In the genomic region with DNA sequence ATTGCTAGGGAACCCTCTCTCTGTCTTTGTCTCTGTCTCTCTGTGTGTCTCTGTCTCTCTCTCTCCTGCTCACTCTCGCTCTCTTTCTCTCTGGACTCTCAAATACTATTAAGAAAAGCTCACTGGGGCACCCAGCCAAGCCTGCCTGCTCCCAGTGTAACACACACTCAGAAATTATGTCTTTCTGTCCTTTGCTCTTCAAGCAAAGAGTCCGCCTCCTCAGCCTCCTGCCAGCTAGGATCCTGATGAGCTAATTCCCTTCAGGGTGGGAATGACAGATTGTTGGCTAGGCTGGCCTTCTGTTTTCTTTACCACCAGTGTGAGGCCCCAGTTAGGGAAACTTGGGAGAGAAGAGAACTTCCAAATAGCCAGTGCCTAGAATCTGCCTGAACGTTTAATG, we compare ENCODE assay signal across 9 mouse cellular contexts. TPM values are rescaled to one million over a fixed set of nuclear protein-coding genes. Genes with fewer than 3 reads are reported as not detected.
DNase-seq lines count a peak whose midpoint lies in the region; ATAC-seq and TF ChIP-seq lines count a peak whose summit lies in the region.
"Had no signal": no experiment of that assay in that cellular context is flagged by ENCODE, and none has a peak within 500 bp of the region (broad histone marks: within the 10 kb centered on the region; RNA-seq: fewer than 3 reads in every experiment).

No protein-coding gene starts in this region.

- H3K27me3 ChIP-seq in heart, adult 2 months (ENCODE audit: control insufficient read depth, insufficient read depth, low read length), result no peaks in the 10 kb centered on the region
- peaks cover 33% of the 10 kb centered on the region for H3K27me3 ChIP-seq in heart, embryonic 12.5 days (replicated peaks)
- no peaks in the 10 kb centered on the region for H3K27me3 ChIP-seq in kidney, postnatal 0 days (ENCODE audit: insufficient read depth, low read length)

- H3K9ac ChIP-seq in heart, adult 2 months (ENCODE audit: low read depth, low read length), result no peak overlapping the region
- H3K9ac ChIP-seq in heart, embryonic 12.5 days, result no peak overlapping the region
- no peak overlapping the region for H3K9ac ChIP-seq in kidney, postnatal 0 days (ENCODE audit: low read depth, low read length)

- DNase-seq in heart, adult 2 months, result peak; percentile 65 to 68
- DNase-seq in adrenal gland, adult 8-10 months, result peak; percentile 79
- DNase-seq in gastrocnemius, postnatal 10 days, result peak; percentile 78
- peak; percentile 37 for DNase-seq in kidney, postnatal 0 days (ENCODE audit: low spot score)
- peak; percentile 77 for DNase-seq in lung, postnatal 14 days
- DNase-seq in urinary bladder, postnatal 25 days (ENCODE audit: low spot score), result peak; percentile 50

- no peaks in the 10 kb centered on the region for H3K79me2 ChIP-seq in heart, adult 2 months (replicated peaks; ENCODE audit: control insufficient read depth, insufficient read depth, low read length)

- TF ChIP-seq EP300 in heart, adult 2 months (IDR thresholded peaks at IDR 0.05; ENCODE audit: insufficient read depth, low read depth, low read length), result no peak

- intact Hi-C loops in heart, adult 2 months (cut with DNase I), result no loop called here

- no peaks in the 10 kb centered on the region for H3K36me3 ChIP-seq in heart, adult 2 months (ENCODE audit: control insufficient read depth, insufficient read depth, low read length)
- H3K36me3 ChIP-seq in heart, embryonic 12.5 days, result no peaks in the 10 kb centered on the region
- no peaks in the 10 kb centered on the region for H3K36me3 ChIP-seq in kidney, postnatal 0 days (ENCODE audit: insufficient read depth, low read length)

- H3K9me3 ChIP-seq in heart, embryonic 12.5 days (replicated peaks), result no peaks in the 10 kb centered on the region
- no peaks in the 10 kb centered on the region for H3K9me3 ChIP-seq in kidney, postnatal 0 days (replicated peaks; ENCODE audit: low read length)

- no peak overlapping the region for H3K27ac ChIP-seq in heart, adult 2 months
- H3K27ac ChIP-seq in heart, embryonic 12.5 days (ENCODE audit: poor library complexity, severe bottlenecking), result no peak overlapping the region
- H3K27ac ChIP-seq in kidney, postnatal 0 days, result no peak overlapping the region

- WGBS in heart, adult 2 months, result 26% methylated on average over 3 of the region's 3 CpGs
- 27% methylated on average over 3 of the region's 3 CpGs for WGBS in heart, embryonic 12.5 days
- WGBS in kidney, postnatal 0 days, result 33% methylated on average over 3 of the region's 3 CpGs

- no peak overlapping the region for H3K4me3 ChIP-seq in heart, adult 2 months
- no peak overlapping the region for H3K4me3 ChIP-seq in heart, embryonic 12.5 days
- no peak overlapping the region for H3K4me3 ChIP-seq in kidney, postnatal 0 days (replicated peaks; ENCODE audit: low read depth, low read length)
- H3K4me3 ChIP-seq: erythroblast, embryonic 14.5 days had no signal

- no peak; the same call in 1 of the 2 replicates for ATAC-seq in heart, embryonic 12.5 days (ENCODE audit: insufficient number of reproducible peaks, low FRiP score)
- ATAC-seq in kidney, postnatal 0 days (replicated peaks; ENCODE audit: low FRiP score, low read depth), result no peak
- ATAC-seq in granulocyte monocyte progenitor cell, adult 5-6 weeks (replicated peaks; ENCODE audit: poor library complexity, severe bottlenecking), result no peak

- TF ChIP-seq CTCF in heart, adult 2 months (IDR thresholded peaks at IDR 0.05), result no peak
- TF ChIP-seq CTCF in kidney, postnatal 0 days (IDR thresholded peaks at IDR 0.05; ENCODE audit: low read depth), result no peak

- H3K4me2 ChIP-seq in heart, embryonic 12.5 days, result no peak overlapping the region
- no peak overlapping the region for H3K4me2 ChIP-seq in kidney, postnatal 0 days (ENCODE audit: low read length)

- TF ChIP-seq POLR2A in heart, adult 2 months (IDR thresholded peaks at IDR 0.05; ENCODE audit: insufficient read depth, low read depth, low read length), result no peak

- H3K4me1 ChIP-seq in heart, adult 2 months (ENCODE audit: control insufficient read depth, insufficient read depth, low read length), result 0 out of 2 replicates have a peak, but pooled peaks cover 2% of the 10 kb centered on the region
- peaks cover 28% of the 10 kb centered on the region for H3K4me1 ChIP-seq in heart, embryonic 12.5 days (replicated peaks)
- no peaks in the 10 kb centered on the region for H3K4me1 ChIP-seq in kidney, postnatal 0 days (replicated peaks; ENCODE audit: insufficient read depth, low read length)

RNA-seq across cellular contexts. Expression of a gene that starts 57.1 kb away (rescaled TPM):
- total RNA-seq in heart, adult 2 months (2021), result 10 to 100 TPM; 22.1 to 29.6 TPM
- 13.5 and 18.1 TPM in 2 replicates for polyA plus RNA-seq in heart, adult 2 months (2012; rRNA removed)
- polyA plus RNA-seq in heart, embryonic 12.5 days (2016; fragmentation: Nextera tagmentation; extraction: Ambion mirVana), result 26.2 and 27.0 TPM in 2 replicates
- 10 to 100 TPM; 37.6 to 53.7 (median 46.0) TPM for total RNA-seq in adrenal gland, adult 8-10 months (2022)
- total RNA-seq in gastrocnemius, postnatal 10 days (2021), result 10 to 100 TPM; 32.2 to 45.3 TPM
- 25.9 and 28.2 TPM in 2 replicates for polyA plus RNA-seq in kidney, postnatal 0 days (2015; fragmentation: Nextera tagmentation; extraction: Ambion mirVana)
- 53.7 and 64.4 TPM in 2 replicates for total RNA-seq in granulocyte monocyte progenitor cell, adult 5-6 weeks (2014; fragmentation: Nextera tagmentation)
- 39.0 and 42.6 TPM in 2 replicates for total RNA-seq in granulocyte monocyte progenitor cell, adult 5-6 weeks (2017)
